Mouse (Mus musculus) MN1 (cell line): ENCODE data around the gene Cacna1d.

Source experiments
- DNase-seq: peaks from one replicate; pipeline ENCODE4 v3.0.0-alpha.2; 2016; ENCODE audit warnings: low spot score

Gene Cacna1d

GRCm38 (mm10) chr14:30458820-30459219, 32.4 kb downstream of the Cacna1d start:
- no peak for DNase-seq

DNA sequence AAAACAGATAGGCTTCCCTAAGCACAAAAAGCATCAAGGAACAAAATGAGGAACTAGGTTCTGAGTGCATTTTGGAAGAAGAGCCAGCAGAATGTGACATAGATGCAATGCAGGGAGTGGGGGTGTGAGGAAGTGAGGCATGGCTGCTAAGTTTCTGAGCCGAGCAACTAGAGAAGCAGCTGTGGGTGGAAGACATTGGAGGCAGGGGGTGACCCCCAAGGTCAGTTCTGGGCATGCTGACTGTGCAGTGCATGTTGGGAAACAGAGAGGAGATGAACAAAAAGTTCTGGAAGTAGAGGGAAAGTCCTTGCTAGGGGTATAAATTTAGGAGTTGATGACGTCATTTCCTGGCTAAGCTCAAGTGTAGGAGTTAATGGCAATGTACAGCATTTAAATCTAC, 33.4 kb downstream of the Cacna1d start:
- no peak for DNase-seq

- DNase-seq: no peak
These were observed 33.8 kb downstream of the Cacna1d start for GRCm38 (mm10) chr14:30457436-30457835.

DNA sequence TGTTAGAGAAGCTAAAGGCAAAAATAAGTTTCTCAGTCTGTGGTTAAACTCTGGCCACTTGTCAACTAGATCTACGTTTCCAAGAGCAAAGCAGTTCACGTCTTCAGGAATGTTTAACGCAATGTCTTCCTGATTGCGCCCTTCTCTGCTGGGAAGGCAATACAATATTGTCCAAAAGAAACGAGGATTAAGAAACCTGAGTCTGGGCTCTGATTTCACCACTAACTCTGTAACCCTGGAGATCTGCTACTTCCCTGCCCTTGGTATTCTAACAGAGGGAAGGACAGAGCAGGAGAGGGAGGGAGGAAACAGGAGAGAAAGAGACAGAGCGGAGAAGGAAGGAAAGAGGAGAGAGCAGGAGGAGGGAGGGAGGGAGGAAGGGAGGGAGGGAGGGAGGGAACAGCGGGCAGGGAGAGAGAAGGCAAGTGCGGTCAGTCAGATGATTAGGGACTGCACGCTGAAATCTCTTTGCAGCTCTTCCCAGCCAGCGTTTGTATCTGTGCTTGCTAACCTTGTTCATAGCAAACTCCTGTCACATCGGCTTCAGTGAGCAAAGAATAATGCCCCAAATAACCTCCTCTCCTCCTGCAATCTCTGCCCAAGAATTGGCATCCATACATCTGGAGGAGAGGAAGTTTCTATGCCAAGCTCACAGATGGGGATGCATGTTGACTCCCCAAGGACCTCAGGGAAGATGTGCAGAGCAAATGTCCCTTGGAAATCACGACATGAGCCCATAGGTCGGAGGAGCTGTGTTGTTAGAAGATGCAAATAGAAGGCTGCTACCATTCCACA, 35.3 kb downstream of the Cacna1d start:
- no peak for DNase-seq

DNA sequence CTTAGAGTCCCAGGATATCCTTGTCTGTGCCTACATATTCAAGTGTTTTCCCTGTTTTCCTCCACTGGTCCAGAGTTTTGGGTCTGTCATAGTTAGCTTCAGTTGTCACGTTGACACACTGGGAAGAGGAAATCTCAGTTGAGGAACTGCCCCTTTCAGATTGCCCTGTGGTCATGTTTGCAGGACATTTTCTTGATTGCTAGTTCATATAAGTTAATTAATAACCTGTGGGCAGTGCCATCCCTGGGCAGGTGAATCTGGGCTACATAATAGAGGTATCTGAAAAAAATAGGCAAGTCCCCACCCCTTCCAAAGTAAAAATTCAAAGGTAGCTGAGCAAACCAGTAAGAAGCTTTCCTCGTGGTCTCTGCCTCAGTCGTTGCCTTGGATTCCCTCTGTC, 51.3 kb downstream of the Cacna1d start:
- DNase-seq: no peak

GRCm38 (mm10) chr14:30435316-30435715, 55.9 kb downstream of the Cacna1d start:
- DNase-seq: no peak

GRCm38 (mm10) chr14:30430446-30430845, 60.8 kb downstream of the Cacna1d start:
- DNase-seq: no peak

DNA sequence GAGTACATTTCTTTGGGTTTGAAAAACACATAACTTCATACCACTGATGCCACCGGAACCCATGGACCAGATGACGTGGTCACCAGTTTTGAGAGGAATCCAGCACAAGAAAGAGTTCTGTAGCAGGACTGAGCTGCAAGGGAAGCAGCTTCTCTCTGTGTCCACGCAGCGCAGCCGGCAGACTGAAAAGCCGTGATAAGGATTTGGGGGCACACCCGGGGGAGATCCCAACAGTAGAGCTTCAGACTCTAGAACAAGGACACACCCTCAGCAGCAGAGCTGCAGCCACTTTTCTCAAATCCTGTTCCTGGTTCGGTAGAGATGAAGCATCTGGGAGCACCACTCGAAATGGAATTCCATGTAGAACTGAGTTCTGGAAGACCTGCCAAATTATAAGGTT, 61.2 kb downstream of the Cacna1d start:
- no peak for DNase-seq

- DNase-seq: no peak
These were observed 61.6 kb downstream of the Cacna1d start for GRCm38 (mm10) chr14:30429606-30430005.

DNA sequence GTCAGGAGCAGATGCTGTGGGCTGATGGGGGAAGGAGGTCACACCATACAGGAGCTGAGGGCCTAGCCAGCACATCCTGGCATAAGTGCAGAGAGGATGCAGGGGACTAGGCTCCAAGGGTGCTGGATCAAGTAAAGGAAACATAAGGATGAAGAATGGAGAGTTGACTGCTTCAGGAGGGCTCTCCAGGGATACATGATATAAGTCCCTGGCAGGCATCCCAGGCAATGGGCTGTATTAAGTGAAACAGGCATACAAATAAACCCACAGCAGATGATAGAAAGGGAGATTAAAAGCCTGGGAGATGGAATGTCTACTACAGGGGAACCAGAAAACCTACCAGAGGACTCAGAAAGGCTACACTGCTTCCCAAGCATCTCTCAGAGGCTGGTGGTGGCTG, 62.5 kb downstream of the Cacna1d start:
- DNase-seq: peak; percentile 68

DNA sequence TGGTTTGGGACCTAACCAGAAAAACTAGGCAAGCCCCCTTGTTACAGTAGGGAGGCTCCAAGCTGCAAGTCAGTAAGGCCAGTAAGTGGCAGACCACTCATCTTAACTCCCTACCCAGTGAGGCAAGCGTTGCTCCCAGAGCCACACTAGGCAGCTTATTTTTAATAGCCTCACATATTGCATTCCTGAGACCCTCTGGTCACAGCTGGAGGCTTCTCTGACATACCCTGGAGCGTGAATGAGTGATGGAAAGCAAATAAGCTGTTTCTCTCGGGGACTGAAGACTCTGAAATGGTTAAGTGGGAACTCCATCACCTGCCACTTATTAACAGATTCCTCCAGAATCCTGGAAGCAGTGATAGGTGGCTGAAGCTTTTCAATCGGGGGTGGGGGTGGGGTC, 65.4 kb downstream of the Cacna1d start:
- no peak for DNase-seq

GRCm38 (mm10) chr14:30425175-30425574, 66.1 kb downstream of the Cacna1d start:
- no peak for DNase-seq

- DNase-seq: no peak
These were observed 66.6 kb downstream of the Cacna1d start for GRCm38 (mm10) chr14:30424638-30425037.

- DNase-seq: no peak
These were observed 68.7 kb downstream of the Cacna1d start for GRCm38 (mm10) chr14:30422376-30423140.

GRCm38 (mm10) chr14:30419458-30419857, 71.8 kb downstream of the Cacna1d start:
- DNase-seq: no peak

- no peak for DNase-seq
These were observed 72.2 kb downstream of the Cacna1d start for GRCm38 (mm10) chr14:30419046-30419445.

- no peak for DNase-seq
These were observed 75.4 kb downstream of the Cacna1d start for GRCm38 (mm10) chr14:30415830-30416229.

DNA sequence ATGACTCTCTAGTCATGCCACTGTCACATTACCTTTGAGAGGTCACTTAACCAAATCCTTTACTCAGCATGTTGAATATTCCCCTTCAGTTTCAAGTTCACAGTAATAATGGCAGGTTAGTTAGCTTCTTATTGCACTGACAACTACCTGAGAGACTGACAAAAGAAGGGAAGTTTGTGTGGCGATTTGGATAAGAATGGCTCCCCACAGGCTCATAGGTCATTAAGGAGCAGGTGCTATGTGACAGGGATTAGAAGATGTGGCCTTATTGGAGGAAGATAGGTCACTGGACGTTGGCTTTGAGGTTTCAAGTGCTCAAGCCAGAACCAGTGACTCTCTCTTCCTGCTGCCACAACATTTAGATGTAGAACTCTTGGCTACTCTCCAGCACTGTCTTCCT, 77.1 kb downstream of the Cacna1d start:
- DNase-seq: no peak

- DNase-seq: no peak
These were observed 81.9 kb downstream of the Cacna1d start for GRCm38 (mm10) chr14:30409331-30409730.

GRCm38 (mm10) chr14:30405456-30406225, 85.6 kb downstream of the Cacna1d start:
- no peak for DNase-seq

DNA sequence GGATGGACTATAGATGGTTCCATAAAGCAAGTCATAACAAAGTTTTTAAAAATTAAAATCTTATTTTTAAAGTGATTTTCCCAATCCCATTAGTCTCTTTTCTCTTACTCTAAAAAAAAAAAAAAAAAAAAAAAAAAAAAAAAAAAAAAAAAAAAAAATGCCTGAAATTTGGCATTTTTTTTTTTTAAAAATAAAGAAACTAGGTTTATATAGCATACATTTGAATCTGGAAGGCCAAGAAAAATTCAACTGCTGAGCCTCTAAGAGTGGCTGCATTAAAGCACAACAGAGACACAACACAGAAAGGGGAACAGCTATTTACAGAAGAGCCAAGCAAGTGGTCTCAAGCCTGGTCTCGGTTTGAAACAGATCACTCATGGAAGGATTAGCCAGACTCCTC, 112.9 kb downstream of the Cacna1d start:
- no peak for DNase-seq

GRCm38 (mm10) chr14:30372878-30373277, 118.4 kb downstream of the Cacna1d start:
- no peak for DNase-seq

- DNase-seq: no peak
These were observed 120.2 kb downstream of the Cacna1d start for GRCm38 (mm10) chr14:30371070-30371469.
